Mouse (Mus musculus): ENCODE measurements around the gene Phkg2. TPM values are rescaled to one million over a fixed set of nuclear protein-coding genes. Genes with fewer than 3 reads are reported as not detected.

Gene Phkg2
- polyA plus RNA-seq, 1 experiment from 2014 or later, result 56.2 TPM

GRCm38 (mm10) chr7:127574115-127574514 is 975 bp downstream of the Phkg2 start:
- H3K9me3 ChIP-seq (ENCODE audit: control insufficient read depth, low read length), result no peaks in the 10 kb centered on the region
- ATAC-seq (ENCODE audit: low FRiP score) (no peak), DNase-seq (ENCODE audit: low spot score, missing footprints) (no peak)
- H3K27me3 ChIP-seq (ENCODE audit: control insufficient read depth, insufficient read depth, low read length), result no peaks in the 10 kb centered on the region
- peak overlapping the region; percentile 78 for H3K4me3 ChIP-seq (ENCODE audit: low read depth, low read length)
- peak overlapping the region; percentile 95 for H3K4me2 ChIP-seq
- H3K9ac ChIP-seq (ENCODE audit: low read length), result peak overlapping the region; percentile 88
- peaks cover 7% of the 10 kb centered on the region; the same call in 1 of the 2 replicates for H3K36me3 ChIP-seq (ENCODE audit: control insufficient read depth, insufficient read depth, low read length)
- H3K27ac ChIP-seq (ENCODE audit: low read depth, low read length), result no peak overlapping the region
- H3K4me1 ChIP-seq (ENCODE audit: control insufficient read depth, insufficient read depth, low read length), result peaks cover 14% of the 10 kb centered on the region
- WGBS, result 28% methylated on average over 7 of the region's 7 CpGs

- H3K27me3 ChIP-seq (ENCODE audit: control insufficient read depth, insufficient read depth, low read length), result no peaks in the 10 kb centered on the region
- H3K27ac ChIP-seq (ENCODE audit: low read depth, low read length), result no peak overlapping the region
- no peaks in the 10 kb centered on the region for H3K9me3 ChIP-seq (ENCODE audit: control insufficient read depth, low read length)
- no peak overlapping the region for H3K4me2 ChIP-seq
- no peak overlapping the region for H3K4me3 ChIP-seq (ENCODE audit: low read depth, low read length)
- ATAC-seq (ENCODE audit: low FRiP score) (no peak), DNase-seq (ENCODE audit: low spot score, missing footprints) (no peak)
- peaks cover 15% of the 10 kb centered on the region for H3K36me3 ChIP-seq (ENCODE audit: control insufficient read depth, insufficient read depth, low read length)
- 91% methylated on average over 6 of the region's 6 CpGs for WGBS
- peaks cover 6% of the 10 kb centered on the region for H3K4me1 ChIP-seq (ENCODE audit: control insufficient read depth, insufficient read depth, low read length)
- H3K9ac ChIP-seq (ENCODE audit: low read length), result no peak overlapping the region
Observed at GRCm38 (mm10) chr7:127583260-127583659, 10.1 kb downstream of the Phkg2 start.

- no peaks in the 10 kb centered on the region for H3K9me3 ChIP-seq (ENCODE audit: control insufficient read depth, low read length)
- H3K4me1 ChIP-seq (ENCODE audit: control insufficient read depth, insufficient read depth, low read length), result peaks cover 13% of the 10 kb centered on the region
- H3K36me3 ChIP-seq (ENCODE audit: control insufficient read depth, insufficient read depth, low read length), result peaks cover 11% of the 10 kb centered on the region
- H3K4me2 ChIP-seq, result no peak overlapping the region
- H3K27ac ChIP-seq (ENCODE audit: low read depth, low read length), result no peak overlapping the region
- DNase-seq (ENCODE audit: low spot score, missing footprints) (no peak), ATAC-seq (ENCODE audit: low FRiP score) (no peak)
- H3K4me3 ChIP-seq (ENCODE audit: low read depth, low read length), result no peak overlapping the region
- H3K9ac ChIP-seq (ENCODE audit: low read length), result no peak overlapping the region
- 90% methylated on average over 7 of the region's 7 CpGs for WGBS
- no peaks in the 10 kb centered on the region for H3K27me3 ChIP-seq (ENCODE audit: control insufficient read depth, insufficient read depth, low read length)
Observed at GRCm38 (mm10) chr7:127585031-127585430, 11.9 kb downstream of the Phkg2 start.

GRCm38 (mm10) chr7:127586149-127586548 is 13.0 kb downstream of the Phkg2 start:
- H3K4me1 ChIP-seq (ENCODE audit: control insufficient read depth, insufficient read depth, low read length), result peaks cover 13% of the 10 kb centered on the region
- no peaks in the 10 kb centered on the region for H3K27me3 ChIP-seq (ENCODE audit: control insufficient read depth, insufficient read depth, low read length)
- DNase-seq (ENCODE audit: low spot score, missing footprints) (no peak), ATAC-seq (ENCODE audit: low FRiP score) (no peak)
- H3K9me3 ChIP-seq (ENCODE audit: control insufficient read depth, low read length), result no peaks in the 10 kb centered on the region
- no peak overlapping the region for H3K4me2 ChIP-seq
- peaks cover 16% of the 10 kb centered on the region for H3K36me3 ChIP-seq (ENCODE audit: control insufficient read depth, insufficient read depth, low read length)
- H3K27ac ChIP-seq (ENCODE audit: low read depth, low read length), result no peak overlapping the region
- 97% methylated on average over 6 of the region's 6 CpGs for WGBS
- no peak overlapping the region for H3K4me3 ChIP-seq (ENCODE audit: low read depth, low read length)
- H3K9ac ChIP-seq (ENCODE audit: low read length), result no peak overlapping the region

- 74% methylated on average over 5 of the region's 5 CpGs for WGBS
- Histone ChIP-seq H3K27me3 (ENCODE audit: control insufficient read depth, insufficient read depth, low read length) (no peaks in the 10 kb centered on the region), H3K9ac (ENCODE audit: low read length) (peak overlapping the region; percentile 60), H3K4me1 (ENCODE audit: control insufficient read depth, insufficient read depth, low read length) (peaks cover 13% of the 10 kb centered on the region), H3K4me2 (peak overlapping the region; percentile 88), H3K36me3 (ENCODE audit: control insufficient read depth, insufficient read depth, low read length) (peaks cover 23% of the 10 kb centered on the region), H3K4me3 (ENCODE audit: low read depth, low read length) (peak overlapping the region; percentile 82; the same call in 1 of the 2 replicates), H3K27ac (ENCODE audit: low read depth, low read length) (no peak overlapping the region), H3K9me3 (ENCODE audit: control insufficient read depth, low read length) (no peaks in the 10 kb centered on the region)
- ATAC-seq (ENCODE audit: low FRiP score), result no peak
- DNase-seq (ENCODE audit: low spot score, missing footprints), result no peak
Observed at GRCm38 (mm10) chr7:127587196-127587595, 14.1 kb downstream of the Phkg2 start.

- under 1% methylated on average over 50 of the region's 50 CpGs for WGBS
- H3K4me2 ChIP-seq, result peak within 1 kb of the TSS; percentile 88
- no peaks in the 10 kb centered on the region for H3K9me3 ChIP-seq (ENCODE audit: control insufficient read depth, low read length)
- peak; percentile 98 for ATAC-seq (ENCODE audit: low FRiP score)
- DNase-seq (ENCODE audit: low spot score, missing footprints), result peak; percentile 98
- H3K9ac ChIP-seq (ENCODE audit: low read length), result peak within 1 kb of the TSS; percentile 81
- H3K4me1 ChIP-seq (ENCODE audit: control insufficient read depth, insufficient read depth, low read length), result peaks cover 13% of the 10 kb centered on the region
- peaks cover 19% of the 10 kb centered on the region for H3K36me3 ChIP-seq (ENCODE audit: control insufficient read depth, insufficient read depth, low read length)
- peak within 1 kb of the TSS; percentile 82 for H3K4me3 ChIP-seq (ENCODE audit: low read depth, low read length)
- peak within 1 kb of the TSS; percentile 65 for H3K27ac ChIP-seq (ENCODE audit: low read depth, low read length)
- no peaks in the 10 kb centered on the region for H3K27me3 ChIP-seq (ENCODE audit: control insufficient read depth, insufficient read depth, low read length)
Observed at GRCm38 (mm10) chr7:127588011-127588871, 15.1 kb downstream of the Phkg2 start, which contains the start of the genes Ccdc189 and Rnf40. Gene Ccdc189 (minus strand): TSS chr7:127588595. Gene Rnf40 (plus strand): TSS chr7:127588767.

- Histone ChIP-seq H3K4me3 (ENCODE audit: low read depth, low read length) (peak overlapping the region; percentile 82), H3K4me2 (peak overlapping the region; percentile 88), H3K27me3 (ENCODE audit: control insufficient read depth, insufficient read depth, low read length) (no peaks in the 10 kb centered on the region), H3K36me3 (ENCODE audit: control insufficient read depth, insufficient read depth, low read length) (peaks cover 15% of the 10 kb centered on the region), H3K27ac (ENCODE audit: low read depth, low read length) (no peak overlapping the region), H3K9ac (ENCODE audit: low read length) (peak overlapping the region; percentile 81), H3K9me3 (ENCODE audit: control insufficient read depth, low read length) (no peaks in the 10 kb centered on the region), H3K4me1 (ENCODE audit: control insufficient read depth, insufficient read depth, low read length) (peaks cover 13% of the 10 kb centered on the region)
- DNase-seq (ENCODE audit: low spot score, missing footprints) (peak; percentile 88), ATAC-seq (ENCODE audit: low FRiP score) (no peak)
- 6% methylated on average over 29 of the region's 29 CpGs for WGBS
Observed at GRCm38 (mm10) chr7:127588901-127589300, 15.8 kb downstream of the Phkg2 start.

GRCm38 (mm10) chr7:127589637-127590036 is 16.5 kb downstream of the Phkg2 start:
- H3K4me2 ChIP-seq, result peak overlapping the region; percentile 88
- 93% methylated on average over 9 of the region's 9 CpGs for WGBS
- H3K9ac ChIP-seq (ENCODE audit: low read length), result peak overlapping the region; percentile 81; the same call in 1 of the 2 replicates
- DNase-seq (ENCODE audit: low spot score, missing footprints), result no peak
- H3K36me3 ChIP-seq (ENCODE audit: control insufficient read depth, insufficient read depth, low read length), result peaks cover 18% of the 10 kb centered on the region
- H3K27ac ChIP-seq (ENCODE audit: low read depth, low read length), result no peak overlapping the region
- no peaks in the 10 kb centered on the region for H3K27me3 ChIP-seq (ENCODE audit: control insufficient read depth, insufficient read depth, low read length)
- no peaks in the 10 kb centered on the region for H3K9me3 ChIP-seq (ENCODE audit: control insufficient read depth, low read length)
- peaks cover 13% of the 10 kb centered on the region for H3K4me1 ChIP-seq (ENCODE audit: control insufficient read depth, insufficient read depth, low read length)
- no peak for ATAC-seq (ENCODE audit: low FRiP score)
- peak overlapping the region; percentile 82 for H3K4me3 ChIP-seq (ENCODE audit: low read depth, low read length)

- DNase-seq (ENCODE audit: low spot score, missing footprints) (no peak), ATAC-seq (ENCODE audit: low FRiP score) (no peak)
- 94% methylated on average over 10 of the region's 10 CpGs for WGBS
- H3K4me2 ChIP-seq, result no peak overlapping the region
- H3K27me3 ChIP-seq (ENCODE audit: control insufficient read depth, insufficient read depth, low read length), result no peaks in the 10 kb centered on the region
- no peaks in the 10 kb centered on the region for H3K9me3 ChIP-seq (ENCODE audit: control insufficient read depth, low read length)
- H3K4me3 ChIP-seq (ENCODE audit: low read depth, low read length), result no peak overlapping the region
- H3K4me1 ChIP-seq (ENCODE audit: control insufficient read depth, insufficient read depth, low read length), result peaks cover 13% of the 10 kb centered on the region
- no peak overlapping the region for H3K27ac ChIP-seq (ENCODE audit: low read depth, low read length)
- H3K36me3 ChIP-seq (ENCODE audit: control insufficient read depth, insufficient read depth, low read length), result peaks cover 31% of the 10 kb centered on the region
- no peak overlapping the region for H3K9ac ChIP-seq (ENCODE audit: low read length)
Observed at GRCm38 (mm10) chr7:127591108-127591507, 18.0 kb downstream of the Phkg2 start.
